Mouse (Mus musculus) ES-Bruce4 (cell line): ENCODE data around the gene Fam163a.

Source experiments
- CTCF ChIP-seq: IDR thresholded peaks from one replicate; pipeline ENCODE4 v1.8.1; 2011; ENCODE audit warnings: low read depth, low read length
- EP300 ChIP-seq: IDR thresholded peaks from 2 replicates; pipeline ENCODE4 v1.6.1; 2011; ENCODE audit warnings: low read depth, low read length; ENCODE audit not compliant: insufficient read depth
- POLR2A ChIP-seq: IDR thresholded peaks from one replicate; pipeline ENCODE4 v1.8.1; 2011; ENCODE audit warnings: low read length; ENCODE audit not compliant: insufficient read depth

DNA sequence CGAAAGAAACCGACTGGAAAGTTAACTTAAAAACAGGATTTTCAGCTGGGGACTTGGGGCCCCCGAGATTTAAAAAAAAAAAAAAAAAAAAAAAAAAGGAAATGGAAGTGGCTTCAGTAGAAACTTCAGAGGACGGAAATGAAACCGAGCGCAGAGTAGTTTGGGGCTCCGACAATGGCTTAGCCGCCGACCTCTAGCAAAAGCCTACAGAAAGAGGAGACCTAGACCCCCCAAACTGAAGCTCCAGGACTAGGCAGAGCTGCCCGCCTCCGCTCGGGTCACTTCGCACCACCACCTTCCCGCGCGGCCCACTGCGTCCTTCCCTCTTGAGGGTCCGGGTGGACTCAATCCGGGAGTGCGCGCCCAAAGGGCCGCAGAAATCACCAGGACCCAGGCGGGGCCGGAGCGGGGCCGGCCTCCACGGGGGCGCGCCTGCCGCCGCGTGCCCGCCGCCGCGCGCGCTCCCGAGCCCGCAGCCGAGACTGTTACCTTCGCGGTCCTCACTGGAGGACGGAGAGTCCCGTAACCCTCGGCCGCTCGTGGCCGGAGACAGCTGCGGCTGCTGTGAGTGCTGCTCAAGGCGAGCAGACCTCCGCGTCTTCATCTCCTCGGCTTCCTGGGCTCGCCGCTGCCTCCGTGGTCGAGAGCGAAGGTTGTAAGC, 169.4 kb downstream of the Fam163a start, which contains the start of gene Tor1aip2:
- no peak for TF ChIP-seq POLR2A
- TF ChIP-seq CTCF = no peak
- no peak for TF ChIP-seq EP300
